Mouse (Mus musculus): ENCODE measurements around the gene Bcl7b.

DNA sequence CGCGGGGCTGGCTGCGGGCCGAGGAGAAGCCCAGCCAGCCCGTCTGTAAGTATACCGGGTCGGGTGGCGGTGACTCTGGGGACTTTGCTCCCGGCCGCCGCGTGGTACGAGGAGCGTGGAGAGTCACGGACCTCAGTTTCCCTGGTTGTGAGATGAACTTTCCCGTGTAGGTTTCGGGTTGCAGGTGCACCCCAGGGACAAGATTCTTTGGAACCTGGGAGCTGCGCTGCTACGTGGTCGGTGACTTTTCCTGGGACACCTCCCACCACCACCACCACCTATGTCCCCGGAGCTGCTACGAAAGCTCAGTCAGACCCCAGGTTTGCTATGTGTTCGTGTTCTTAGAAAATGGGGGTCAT, 18.3 kb upstream of the Bcl7b start:
- no peak for TF ChIP-seq TAL1 (IDR thresholded peaks at IDR 0.05; ENCODE audit: low read length)
- TF ChIP-seq GATA1 (IDR thresholded peaks at IDR 0.05; ENCODE audit: low read length), result no peak
